Mouse (Mus musculus) erythroblast, embryonic 14.5 days (primary cell): ENCODE results near the gene Snu13.

ENCODE experiments used
- GATA1 ChIP-seq: IDR thresholded peaks from 2 replicates; pipeline ENCODE4 v1.6.1; 2012; ENCODE audit warnings: low read length, inconsistent platforms, mixed read lengths
- TAL1 ChIP-seq: IDR thresholded peaks from 3 replicates; pipeline ENCODE4 v1.6.1; 2012; ENCODE audit warnings: low read length, inconsistent platforms, mixed read lengths

DNA sequence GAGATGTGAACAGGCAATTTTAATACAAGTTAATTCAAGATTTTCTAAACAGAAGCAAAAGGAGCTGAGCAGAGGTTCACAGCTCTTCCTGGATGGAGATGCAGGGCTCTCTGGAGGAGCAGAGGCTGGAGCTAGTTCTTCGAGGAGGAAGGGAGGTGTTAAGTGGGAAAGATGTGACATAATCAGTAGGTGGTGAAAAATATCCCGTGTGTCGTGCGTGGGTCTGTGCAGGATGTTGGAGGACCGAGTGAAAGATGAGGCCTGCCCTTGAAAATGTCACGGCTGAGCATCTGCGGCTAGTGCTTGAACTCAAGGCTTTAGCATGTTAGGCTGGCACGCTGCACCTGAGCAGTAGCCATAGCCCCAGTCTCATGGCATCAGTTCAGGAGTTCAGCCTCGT, 38.2 kb upstream of the Snu13 start:
- TF ChIP-seq GATA1 (no peak), TAL1 (no peak)
